Mouse (Mus musculus) brain, embryonic 14.5 days (tissue): ENCODE data around the gene Gas7.

Source experiments
- CTCF ChIP-seq: fragments of 200-500 bp; IDR thresholded peaks from 2 replicates; pipeline ENCODE4 v1.5.1; 2012; ENCODE audit warnings: inconsistent platforms, mild to moderate bottlenecking, moderate library complexity, borderline replicate concordance; ENCODE audit not compliant: insufficient read depth, insufficient read length; ENCODE audit errors: extremely low read depth
- POLR2A ChIP-seq: fragments of 200-500 bp; IDR thresholded peaks from 2 replicates; pipeline ENCODE4 v1.6.1; 2012; ENCODE audit warnings: mild to moderate bottlenecking, inconsistent platforms, borderline replicate concordance; ENCODE audit not compliant: poor library complexity, insufficient read depth, insufficient read length, severe bottlenecking; ENCODE audit errors: extremely low read depth

DNA sequence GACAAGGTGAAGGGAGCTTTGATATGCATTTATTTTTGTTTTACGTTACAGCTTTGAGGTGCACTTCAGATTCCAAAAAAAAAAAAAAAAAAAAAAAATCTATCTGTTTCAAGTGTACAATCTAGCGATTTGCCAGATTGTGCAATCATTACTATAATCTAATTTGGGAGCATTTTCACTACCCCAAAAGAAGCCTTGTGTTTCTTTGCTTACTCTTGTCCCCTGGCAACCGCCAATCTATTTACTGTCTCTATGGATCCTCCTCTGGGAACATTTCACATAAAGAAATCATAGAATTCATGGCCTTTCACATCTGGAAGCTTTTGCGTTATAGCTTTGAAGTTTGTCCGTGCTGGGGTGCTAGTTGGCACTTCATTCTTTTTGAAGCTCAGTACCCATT lies 3.7 kb upstream of the Gas7 start:
- TF ChIP-seq POLR2A (no peak), CTCF (no peak)
